Mouse (Mus musculus): ENCODE measurements around the gene Gsn.
A peak's percentile ranks its signal among the peaks of the same experiment; 100 is the strongest.

Gsn gene

GRCm38 (mm10) chr2:35322404-35323164, 66.4 kb downstream of the Gsn start:
- TF ChIP-seq GATA4 (IDR thresholded peaks at IDR 0.05; ENCODE audit: insufficient replicate concordance, low read length): no peak

DNA sequence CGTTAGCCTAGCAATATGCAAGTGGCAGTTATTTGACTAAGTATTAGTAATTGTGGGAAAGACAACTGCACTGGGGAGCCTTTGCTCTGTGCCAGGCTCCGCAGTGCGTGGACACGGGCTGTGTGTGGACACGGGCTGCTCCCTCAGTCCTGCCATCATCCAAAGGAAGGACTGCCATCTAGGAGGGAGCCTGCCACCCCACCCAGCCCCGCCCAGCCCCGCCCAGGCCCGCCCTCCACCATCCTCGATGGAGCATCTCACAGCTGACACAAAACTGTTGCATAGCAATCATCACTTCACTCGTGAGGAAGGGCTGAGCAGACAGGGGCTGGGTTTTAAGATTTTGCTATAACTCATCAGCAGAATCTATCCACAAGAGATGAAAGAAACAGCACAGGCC, 69.8 kb downstream of the Gsn start:
- no peak for TF ChIP-seq GATA4 (IDR thresholded peaks at IDR 0.05; ENCODE audit: insufficient replicate concordance, low read length)

DNA sequence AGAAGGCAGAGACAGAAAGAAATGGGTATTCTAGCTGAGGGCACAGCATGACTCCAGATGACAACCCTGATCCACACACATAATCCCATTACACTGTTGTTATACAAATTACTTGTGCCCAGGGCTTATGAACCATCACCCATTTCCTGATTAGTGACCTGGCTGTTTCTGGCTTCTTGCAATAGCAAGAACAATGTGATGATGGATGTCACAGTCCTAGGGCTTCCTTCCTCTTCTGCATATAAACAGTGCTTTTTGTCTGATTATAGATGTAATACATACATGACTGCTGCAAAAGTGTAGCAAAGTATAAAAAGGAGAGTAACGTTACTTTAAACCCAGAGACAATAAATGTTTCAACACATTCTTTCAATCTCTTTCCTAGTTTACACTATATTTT, 70.8 kb downstream of the Gsn start:
- no peak for TF ChIP-seq GATA4 (IDR thresholded peaks at IDR 0.05; ENCODE audit: insufficient replicate concordance, low read length)

GRCm38 (mm10) chr2:35327583-35327982, 71.4 kb downstream of the Gsn start:
- no peak for TF ChIP-seq GATA4 (IDR thresholded peaks at IDR 0.05; ENCODE audit: insufficient replicate concordance, low read length)

GRCm38 (mm10) chr2:35328064-35328792, 72.0 kb downstream of the Gsn start:
- TF ChIP-seq GATA4 (IDR thresholded peaks at IDR 0.05; ENCODE audit: insufficient replicate concordance, low read length): no peak

DNA sequence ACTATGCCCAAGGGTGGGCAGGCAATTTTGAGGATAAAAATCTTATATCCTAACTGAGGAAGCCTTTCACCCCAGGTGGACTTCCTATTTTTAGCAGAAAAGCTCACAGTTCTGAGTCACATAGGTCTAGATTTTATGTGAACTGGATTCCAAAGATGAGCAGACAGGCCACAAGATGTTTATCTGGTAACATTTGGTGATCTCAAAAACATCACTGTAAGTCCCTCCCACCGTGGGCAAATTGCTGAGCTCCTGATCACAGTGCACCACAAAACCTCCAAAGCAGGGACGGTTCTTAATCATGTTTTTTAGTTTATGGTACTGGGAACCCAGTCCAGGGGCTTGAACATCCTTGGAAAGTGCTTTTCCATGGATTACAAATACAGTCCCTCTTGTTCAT, 72.9 kb downstream of the Gsn start:
- TF ChIP-seq GATA4 (IDR thresholded peaks at IDR 0.05; ENCODE audit: insufficient replicate concordance, low read length): no peak

DNA sequence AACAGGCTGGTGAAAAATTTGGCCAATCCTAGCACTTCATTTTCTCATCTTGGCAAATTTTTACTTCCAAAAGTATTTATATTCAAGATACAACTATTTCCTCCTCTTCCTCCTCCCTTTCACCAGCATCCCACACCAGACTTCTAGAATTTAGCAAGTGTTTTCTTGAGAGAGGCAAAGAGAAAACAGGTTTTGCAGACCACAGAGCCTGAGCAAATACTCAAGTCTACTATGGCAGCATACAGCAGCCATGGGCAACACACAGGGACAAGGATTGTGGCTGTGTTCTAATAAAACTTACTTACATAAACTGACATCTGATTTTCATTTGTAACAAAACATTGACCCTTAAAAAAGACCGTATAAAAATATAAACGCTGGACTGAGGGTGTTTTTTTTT, 75.0 kb downstream of the Gsn start:
- no peak for TF ChIP-seq GATA4 (IDR thresholded peaks at IDR 0.05; ENCODE audit: insufficient replicate concordance, low read length)

- no peak for TF ChIP-seq GATA4 (IDR thresholded peaks at IDR 0.05; ENCODE audit: insufficient replicate concordance, low read length)
Measured at GRCm38 (mm10) chr2:35333670-35334069, 77.5 kb downstream of the Gsn start.

GRCm38 (mm10) chr2:35335620-35336019, 79.4 kb downstream of the Gsn start:
- TF ChIP-seq GATA4 (IDR thresholded peaks at IDR 0.05; ENCODE audit: insufficient replicate concordance, low read length): no peak

- TF ChIP-seq GATA4 (IDR thresholded peaks at IDR 0.05; ENCODE audit: insufficient replicate concordance, low read length): peak; percentile 72; the same call in 1 of the 2 replicates
Measured at GRCm38 (mm10) chr2:35336388-35337280, 80.5 kb downstream of the Gsn start, which contains the start of gene Stom. Gene Stom (minus strand): TSS chr2:35336976.

- TF ChIP-seq GATA4 (IDR thresholded peaks at IDR 0.05; ENCODE audit: insufficient replicate concordance, low read length): no peak
Measured at GRCm38 (mm10) chr2:35337419-35337818, 81.2 kb downstream of the Gsn start.

DNA sequence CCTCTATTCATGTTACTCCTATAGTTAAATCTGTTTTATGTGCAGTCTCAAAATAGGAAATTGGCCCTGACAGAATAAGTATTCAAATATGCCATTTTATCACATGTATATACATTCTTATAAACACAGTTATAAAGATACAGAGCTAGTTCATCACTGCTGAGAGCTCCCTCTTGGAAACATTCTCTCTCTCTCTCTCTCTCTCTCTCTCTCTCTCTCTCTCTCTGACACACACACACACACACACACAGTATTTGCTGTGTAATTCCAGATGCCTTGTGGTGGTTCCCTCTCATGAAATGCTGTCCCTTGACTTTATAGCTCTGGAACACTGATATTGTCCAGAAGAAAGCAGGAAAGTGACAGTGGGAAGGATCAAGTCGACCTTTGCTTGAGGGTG, 81.9 kb downstream of the Gsn start:
- TF ChIP-seq GATA4 (IDR thresholded peaks at IDR 0.05; ENCODE audit: insufficient replicate concordance, low read length): no peak

DNA sequence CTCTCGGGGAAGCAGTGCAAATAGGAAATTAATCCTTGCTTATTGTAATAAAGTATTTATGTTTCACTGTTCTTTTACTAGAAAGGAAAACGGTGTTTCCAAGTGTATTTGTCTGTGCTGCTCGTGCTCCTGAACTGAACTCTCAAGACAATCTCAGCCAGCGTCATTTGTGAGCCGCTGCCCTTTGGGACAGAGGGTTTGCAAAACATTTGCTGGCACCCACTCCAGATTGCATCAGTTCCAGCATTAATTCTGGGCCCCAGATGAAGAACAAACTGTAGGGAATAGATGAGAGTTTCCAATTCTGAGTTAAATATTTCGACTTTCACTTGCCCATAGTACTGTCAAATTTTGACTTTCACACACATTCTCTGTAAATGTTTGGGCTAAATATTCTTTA, 82.5 kb downstream of the Gsn start:
- no peak; the same call in 1 of the 2 replicates for TF ChIP-seq GATA4 (IDR thresholded peaks at IDR 0.05; ENCODE audit: insufficient replicate concordance, low read length)

DNA sequence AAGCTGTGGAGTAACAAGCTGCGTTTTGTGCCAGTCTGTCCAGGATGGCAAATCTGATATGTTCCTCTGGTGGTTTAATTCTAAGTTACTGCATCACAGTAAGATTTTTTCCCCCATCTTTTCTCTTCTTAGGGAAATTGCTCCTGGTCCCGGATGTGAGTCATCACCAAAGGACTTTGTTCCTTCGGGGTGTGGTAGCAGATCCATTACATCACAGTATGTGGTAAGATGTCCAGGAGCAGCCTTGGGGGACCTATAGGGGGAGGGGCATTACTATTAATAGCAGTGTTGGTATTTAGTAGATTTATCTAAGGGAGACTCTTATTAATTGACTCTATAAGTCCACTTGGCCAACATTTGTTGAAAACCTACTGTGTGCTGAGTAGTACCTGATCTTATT, 86.4 kb downstream of the Gsn start:
- TF ChIP-seq GATA4 (IDR thresholded peaks at IDR 0.05; ENCODE audit: insufficient replicate concordance, low read length): no peak

DNA sequence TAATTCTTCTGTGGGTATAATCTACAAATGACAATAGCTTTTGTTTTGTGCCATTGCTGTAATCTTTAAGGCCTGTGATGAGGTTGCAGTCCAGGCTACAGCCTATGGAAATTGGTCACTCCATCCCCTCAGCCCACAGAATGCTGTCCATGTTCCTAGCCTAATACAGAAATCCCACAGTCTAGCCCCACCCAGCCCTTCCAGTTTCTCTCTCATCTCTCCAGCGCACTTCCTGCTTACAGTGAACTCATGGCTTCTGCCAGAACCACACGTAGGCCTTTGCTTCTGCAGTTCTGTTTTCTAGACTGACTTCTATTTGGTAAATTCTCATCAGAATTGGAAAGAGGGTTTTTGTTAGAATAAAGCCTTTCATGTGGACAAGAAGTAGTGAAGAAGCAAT, 89.8 kb downstream of the Gsn start:
- no peak for TF ChIP-seq GATA4 (IDR thresholded peaks at IDR 0.05; ENCODE audit: insufficient replicate concordance, low read length)

Measured in liver, adult (tissue).